Mouse (Mus musculus): ENCODE data around the gene Riiad1.

DNA sequence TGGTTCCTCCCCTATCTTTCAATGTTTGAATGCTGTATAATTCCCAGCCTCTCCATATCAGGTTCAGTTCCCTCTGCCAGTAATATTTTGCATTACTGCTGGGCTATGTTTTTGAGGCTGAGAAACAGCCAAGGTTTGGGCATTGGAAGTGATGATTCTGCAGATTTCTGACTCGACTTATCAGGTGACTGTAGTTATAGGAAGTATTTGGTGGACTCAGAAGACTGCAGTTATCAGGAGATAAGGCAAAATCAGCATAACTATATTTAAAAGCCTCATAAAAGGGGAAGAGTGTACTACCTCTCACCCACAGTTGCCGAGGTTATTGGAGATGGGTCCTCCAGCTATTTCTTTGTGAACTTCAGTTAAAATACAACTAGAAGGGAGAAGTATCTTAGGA, 49.2 kb downstream of the Riiad1 start:
- TF ChIP-seq CTCF (IDR thresholded peaks at IDR 0.05; ENCODE audit: low read depth) (no peak), EP300 (IDR thresholded peaks at IDR 0.05; ENCODE audit: low read depth) (no peak)

All from heart, postnatal 0 days (tissue).